Mouse (Mus musculus) forelimb bud, embryonic 11.5 days (tissue): Measurements from ENCODE around the gene Tmtc1.

Experiments
- DNase-seq: peaks from one replicate; pipeline ENCODE4 v3.0.0-alpha.2; 2012; ENCODE audit warnings: low read depth, low spot score

The Tmtc1 gene

GRCm38 (mm10) chr6:148443726-148444701 lies at the start of gene Tmtc1:
Tmtc1 (minus strand) TSS chr6:148444389.
- DNase-seq = peak; percentile 64

GRCm38 (mm10) chr6:148491849-148492248 lies 47.7 kb upstream of the Tmtc1 start:
- DNase-seq = no peak

- peak; percentile 34 for DNase-seq
Measured at GRCm38 (mm10) chr6:148486756-148487155, 42.6 kb upstream of the Tmtc1 start.

- no peak for DNase-seq
Measured at GRCm38 (mm10) chr6:148481894-148482293, 37.7 kb upstream of the Tmtc1 start.

- DNase-seq = no peak
Measured at GRCm38 (mm10) chr6:148479671-148480237, 35.6 kb upstream of the Tmtc1 start.

- no peak for DNase-seq
Measured at GRCm38 (mm10) chr6:148478350-148478749, 34.2 kb upstream of the Tmtc1 start.

GRCm38 (mm10) chr6:148472289-148472688 lies 28.1 kb upstream of the Tmtc1 start:
- DNase-seq = no peak

- DNase-seq = peak; percentile 16
Measured at GRCm38 (mm10) chr6:148467924-148468389, 23.8 kb upstream of the Tmtc1 start.

GRCm38 (mm10) chr6:148467170-148467921 lies 23.2 kb upstream of the Tmtc1 start:
- peak; percentile 35 for DNase-seq

GRCm38 (mm10) chr6:148459636-148460035 lies 15.4 kb upstream of the Tmtc1 start:
- no peak for DNase-seq

GRCm38 (mm10) chr6:148455470-148455869 lies 11.3 kb upstream of the Tmtc1 start:
- no peak for DNase-seq

GRCm38 (mm10) chr6:148454740-148455139 lies 10.6 kb upstream of the Tmtc1 start:
- DNase-seq = no peak

- no peak for DNase-seq
Measured at GRCm38 (mm10) chr6:148448151-148448550, 4.0 kb upstream of the Tmtc1 start.

- DNase-seq = no peak
Measured at GRCm38 (mm10) chr6:148446113-148446512, 1.9 kb upstream of the Tmtc1 start.

GRCm38 (mm10) chr6:148444796-148445195 lies 607 bp upstream of the Tmtc1 start:
- no peak for DNase-seq

- no peak for DNase-seq
Measured at GRCm38 (mm10) chr6:148443291-148443725, 881 bp downstream of the Tmtc1 start.

- DNase-seq = peak; percentile 36
Measured at GRCm38 (mm10) chr6:148442671-148443290, 1.4 kb downstream of the Tmtc1 start.

GRCm38 (mm10) chr6:148441871-148442270 lies 2.3 kb downstream of the Tmtc1 start:
- no peak for DNase-seq

- no peak for DNase-seq
Measured at GRCm38 (mm10) chr6:148439101-148439500, 5.1 kb downstream of the Tmtc1 start.

- DNase-seq = no peak
Measured at GRCm38 (mm10) chr6:148437565-148437964, 6.6 kb downstream of the Tmtc1 start.

- DNase-seq = no peak
Measured at GRCm38 (mm10) chr6:148436441-148437001, 7.7 kb downstream of the Tmtc1 start.
